ENCODE assay signal across 8 mouse cellular contexts in genomic region chr8:75032961-75033360, GRCm38 (mm10). TPM values are rescaled to one million over a fixed set of nuclear protein-coding genes. Genes with fewer than 3 reads are reported as not detected.
DNase-seq lines count a peak whose midpoint lies in the region; ATAC-seq and TF ChIP-seq lines count a peak whose summit lies in the region.

No protein-coding gene starts in this region.

- WGBS in kidney, postnatal 0 days = 68% methylated on average over 5 of the region's 5 CpGs
- WGBS in hindbrain, embryonic 13.5 days = 69% methylated on average over 5 of the region's 5 CpGs
- WGBS in midbrain, embryonic 15.5 days = 69% methylated on average over 5 of the region's 5 CpGs

- no peak for TF ChIP-seq CTCF in kidney, postnatal 0 days (IDR thresholded peaks at IDR 0.05; ENCODE audit: low read depth)

- H3K27ac ChIP-seq in kidney, postnatal 0 days = peak overlapping the region; percentile 88; the same call in 1 of the 2 replicates
- H3K27ac ChIP-seq in brown adipose tissue, adult 24 weeks (replicated peaks; ENCODE audit: low read depth, low read length) = peak overlapping the region; percentile 9; the same call in 1 of the 2 replicates
- H3K27ac ChIP-seq in hindbrain, embryonic 13.5 days = peak overlapping the region; percentile 90; the same call in 1 of the 2 replicates
- peak overlapping the region; percentile 85 for H3K27ac ChIP-seq in midbrain, embryonic 15.5 days

- peak overlapping the region; percentile 84 for H3K4me2 ChIP-seq in kidney, postnatal 0 days (ENCODE audit: low read length)
- H3K4me2 ChIP-seq in hindbrain, embryonic 13.5 days = peak overlapping the region; percentile 82
- H3K4me2 ChIP-seq in midbrain, embryonic 15.5 days = peak overlapping the region; percentile 50

- H3K9me3 ChIP-seq in kidney, postnatal 0 days (replicated peaks; ENCODE audit: low read length) = no peaks in the 10 kb centered on the region
- H3K9me3 ChIP-seq in hindbrain, embryonic 13.5 days = no peaks in the 10 kb centered on the region
- no peaks in the 10 kb centered on the region for H3K9me3 ChIP-seq in midbrain, embryonic 15.5 days

- no peak for DNase-seq in kidney, postnatal 0 days (ENCODE audit: low spot score)
- DNase-seq in kidney, postnatal 10 days = no peak
- DNase-seq in frontal cortex, postnatal 36 days (ENCODE audit: low spot score in 2 of 2) = no peak
- no peak for DNase-seq in cerebellum, adult 11-12 months
- DNase-seq in embryo, embryonic 10.5 days (ENCODE audit: low spot score) = no peak

- H3K4me1 ChIP-seq in kidney, postnatal 0 days (replicated peaks; ENCODE audit: insufficient read depth, low read length) = peaks cover 6% of the 10 kb centered on the region; the same call in 1 of the 2 replicates
- peaks cover 4% of the 10 kb centered on the region; the same call in 1 of the 2 replicates for H3K4me1 ChIP-seq in brown adipose tissue, adult 24 weeks (ENCODE audit: control insufficient read depth, insufficient read depth, insufficient read length, low read length)
- H3K4me1 ChIP-seq in hindbrain, embryonic 13.5 days (replicated peaks) = peaks cover 11% of the 10 kb centered on the region
- peaks cover 15% of the 10 kb centered on the region for H3K4me1 ChIP-seq in midbrain, embryonic 15.5 days

- peak overlapping the region; percentile 74; the same call in 1 of the 2 replicates for H3K4me3 ChIP-seq in kidney, postnatal 0 days (replicated peaks; ENCODE audit: low read depth, low read length)
- peak overlapping the region; percentile 39 for H3K4me3 ChIP-seq in brown adipose tissue, adult 24 weeks (ENCODE audit: insufficient read depth, low read depth, low read length)
- peak overlapping the region; percentile 59 for H3K4me3 ChIP-seq in hindbrain, embryonic 13.5 days
- peak overlapping the region; percentile 59 for H3K4me3 ChIP-seq in midbrain, embryonic 15.5 days

- H3K27me3 ChIP-seq in kidney, postnatal 0 days (ENCODE audit: insufficient read depth, low read length) = no peaks in the 10 kb centered on the region
- no peaks in the 10 kb centered on the region for H3K27me3 ChIP-seq in hindbrain, embryonic 13.5 days
- no peaks in the 10 kb centered on the region for H3K27me3 ChIP-seq in midbrain, embryonic 15.5 days (replicated peaks)

- peaks cover 12% of the 10 kb centered on the region; the same call in 1 of the 2 replicates for H3K36me3 ChIP-seq in kidney, postnatal 0 days (ENCODE audit: insufficient read depth, low read length)
- H3K36me3 ChIP-seq in hindbrain, embryonic 13.5 days = peaks cover 27% of the 10 kb centered on the region
- peaks cover 26% of the 10 kb centered on the region for H3K36me3 ChIP-seq in midbrain, embryonic 15.5 days (replicated peaks)

- H3K9ac ChIP-seq in kidney, postnatal 0 days (ENCODE audit: low read depth, low read length) = peak overlapping the region; percentile 53; the same call in 1 of the 2 replicates
- peak overlapping the region; percentile 74; the same call in 1 of the 2 replicates for H3K9ac ChIP-seq in hindbrain, embryonic 13.5 days
- H3K9ac ChIP-seq in midbrain, embryonic 15.5 days = peak overlapping the region; percentile 50; the same call in 1 of the 2 replicates

- ATAC-seq in kidney, postnatal 0 days (replicated peaks; ENCODE audit: low FRiP score, low read depth) = no peak
- no peak for ATAC-seq in hindbrain, embryonic 13.5 days (ENCODE audit: low FRiP score)
- ATAC-seq in midbrain, embryonic 15.5 days (replicated peaks) = no peak

RNA-seq across cellular contexts. Expression of gene Tom1, which starts 0.5 kb away (rescaled TPM):
- polyA plus RNA-seq in kidney, postnatal 0 days (2015; fragmentation: Nextera tagmentation; extraction: Ambion mirVana) = 38.4 and 43.2 TPM in 2 replicates
- 21.7 and 21.8 TPM in 2 replicates for polyA plus RNA-seq in brown adipose tissue, adult 24 weeks (2012; ENCODE audit: insufficient read depth, insufficient read length, missing spikeins)
- polyA plus RNA-seq in hindbrain, embryonic 13.5 days (2015; fragmentation: Nextera tagmentation; extraction: Ambion mirVana) = 27.3 and 30.1 TPM in 2 replicates
- polyA plus RNA-seq in midbrain, embryonic 15.5 days (2015; fragmentation: Nextera tagmentation; extraction: Ambion mirVana) = 32.0 and 34.3 TPM in 2 replicates

RNA-seq across cellular contexts. Expression of gene Hmgxb4, which starts 39.8 kb away (rescaled TPM):
- 25.0 and 26.5 TPM in 2 replicates for polyA plus RNA-seq in kidney, postnatal 0 days (2015; fragmentation: Nextera tagmentation; extraction: Ambion mirVana)
- 7.4 and 9.7 TPM in 2 replicates for polyA plus RNA-seq in brown adipose tissue, adult 24 weeks (2012; ENCODE audit: insufficient read depth, insufficient read length, missing spikeins)
- 40.7 and 42.0 TPM in 2 replicates for polyA plus RNA-seq in hindbrain, embryonic 13.5 days (2015; fragmentation: Nextera tagmentation; extraction: Ambion mirVana)
- 41.5 and 44.4 TPM in 2 replicates for polyA plus RNA-seq in midbrain, embryonic 15.5 days (2015; fragmentation: Nextera tagmentation; extraction: Ambion mirVana)

Comparison
In these comparisons a context has a peak if more than half of its experiments do, and no peak if none do; other contexts are left out.
1. H3K27ac ChIP-seq: peak in every context shown above with its lines; median percentile 90 in hindbrain, embryonic 13.5 days; 88 in kidney, postnatal 0 days; 85 in midbrain, embryonic 15.5 days; 9 in brown adipose tissue, adult 24 weeks.